Mouse (Mus musculus) E14TG2a.4 (cell line): ENCODE results near the gene Lars2.

Source experiments
- CTCF ChIP-seq: conservative IDR thresholded peaks from 2 replicates; pipeline ENCODE4 v1.5.1; 2014; ENCODE audit warnings: low read length
- NANOG ChIP-seq: IDR thresholded peaks from 2 replicates; pipeline ENCODE4 v1.6.1; 2014; ENCODE audit warnings: borderline replicate concordance, low read length, mixed read lengths

- no peak for TF ChIP-seq CTCF
- no peak for TF ChIP-seq NANOG
Measured at GRCm38 (mm10) chr9:123329831-123330230, 36.9 kb upstream of the Lars2 start.
